Mouse (Mus musculus): ENCODE measurements around the gene Abcg8.

Gene Abcg8

GRCm38 (mm10) chr17:84658195-84658594 is 17.9 kb upstream of the Abcg8 start:
- no peak for DNase-seq (ENCODE audit: low spot score)

- DNase-seq (ENCODE audit: low spot score): no peak
Observed at GRCm38 (mm10) chr17:84658951-84659350, 17.2 kb upstream of the Abcg8 start.

GRCm38 (mm10) chr17:84665053-84665452 is 11.0 kb upstream of the Abcg8 start:
- no peak for DNase-seq (ENCODE audit: low spot score)

- DNase-seq (ENCODE audit: low spot score): no peak
Observed at GRCm38 (mm10) chr17:84665691-84666090, 10.4 kb upstream of the Abcg8 start.

GRCm38 (mm10) chr17:84667848-84668247 is 8.3 kb upstream of the Abcg8 start:
- no peak for DNase-seq (ENCODE audit: low spot score)

GRCm38 (mm10) chr17:84672376-84673369 is 3.4 kb upstream of the Abcg8 start:
- DNase-seq (ENCODE audit: low spot score): no peak

GRCm38 (mm10) chr17:84674048-84674447 is 2.1 kb upstream of the Abcg8 start:
- DNase-seq (ENCODE audit: low spot score): no peak

GRCm38 (mm10) chr17:84675204-84675603 is 898 bp upstream of the Abcg8 start:
- no peak for DNase-seq (ENCODE audit: low spot score)

GRCm38 (mm10) chr17:84677595-84677994 is 1.5 kb downstream of the Abcg8 start:
- DNase-seq (ENCODE audit: low spot score): no peak

- DNase-seq (ENCODE audit: low spot score): peak; percentile 31
Observed at GRCm38 (mm10) chr17:84681670-84682069, 5.6 kb downstream of the Abcg8 start.

- DNase-seq (ENCODE audit: low spot score): no peak
Observed at GRCm38 (mm10) chr17:84682734-84683717, 6.9 kb downstream of the Abcg8 start, which contains the start of gene Abcg5. TSS of gene Abcg5 (minus strand) at chr17:84683011.

- DNase-seq (ENCODE audit: low spot score): no peak
Observed at GRCm38 (mm10) chr17:84684284-84684683, 8.2 kb downstream of the Abcg8 start.

- peak; percentile 50 for DNase-seq (ENCODE audit: low spot score)
Observed at GRCm38 (mm10) chr17:84685286-84685685, 9.2 kb downstream of the Abcg8 start.

- no peak for DNase-seq (ENCODE audit: low spot score)
Observed at GRCm38 (mm10) chr17:84687994-84688393, 11.9 kb downstream of the Abcg8 start.

- no peak for DNase-seq (ENCODE audit: low spot score)
Observed at GRCm38 (mm10) chr17:84688834-84689233, 12.7 kb downstream of the Abcg8 start.

GRCm38 (mm10) chr17:84689316-84689715 is 13.2 kb downstream of the Abcg8 start:
- DNase-seq (ENCODE audit: low spot score): peak; percentile 30

GRCm38 (mm10) chr17:84690111-84690510 is 14.0 kb downstream of the Abcg8 start:
- peak; percentile 86 for DNase-seq (ENCODE audit: low spot score)

- DNase-seq (ENCODE audit: low spot score): no peak
Observed at GRCm38 (mm10) chr17:84693741-84694140, 17.6 kb downstream of the Abcg8 start.

- DNase-seq (ENCODE audit: low spot score): no peak
Observed at GRCm38 (mm10) chr17:84696537-84696936, 20.4 kb downstream of the Abcg8 start.

GRCm38 (mm10) chr17:84698727-84699126 is 22.6 kb downstream of the Abcg8 start:
- peak; percentile 66 for DNase-seq (ENCODE audit: low spot score)

GRCm38 (mm10) chr17:84707407-84707806 is 31.3 kb downstream of the Abcg8 start:
- peak; percentile 26 for DNase-seq (ENCODE audit: low spot score)

GRCm38 (mm10) chr17:84708818-84709217 is 32.7 kb downstream of the Abcg8 start:
- no peak for DNase-seq (ENCODE audit: low spot score)

Measured in adipocyte (in vitro differentiated cells).